Mouse (Mus musculus) kidney, embryonic 16.5 days (tissue): ENCODE measurements around the gene Mterf1b. TPM values are rescaled to one million over a fixed set of nuclear protein-coding genes. Genes with fewer than 3 reads are reported as not detected.
A peak's percentile ranks its signal among the peaks of the same experiment; 100 is the strongest.
"Not testable (repeated sequence)": the region's sequence is repeated elsewhere in the genome, so short reads cannot be mapped to it uniquely, and the experiment has no call there.

Source experiments
- ATAC-seq: fragments of 200-750 bp; cut with Nextera tagmentation; 2 replicates; pipeline ENCODE4 v1.8.0; 2017; ENCODE audit warnings: moderate TSS enrichment; ENCODE audit not compliant: low FRiP score, low TSS enrichment
- H3K27ac ChIP-seq: fragments of 300-500 bp; sonication (generic); 2 replicates; pipeline ENCODE4 v1.5.1; 2014; ENCODE audit warnings: low read length
- H3K27me3 ChIP-seq: fragments of 300-500 bp; sonication (generic); 2 replicates; pipeline ENCODE4 v1.6.1; 2014; ENCODE audit warnings: low read length, control low read depth, mixed read lengths; ENCODE audit not compliant: insufficient read depth
- H3K36me3 ChIP-seq: fragments of 300-500 bp; sonication (generic); 2 replicates; pipeline ENCODE4 v1.6.1; 2014; ENCODE audit warnings: low read length, control low read depth, mixed read lengths; ENCODE audit not compliant: insufficient read depth
- H3K4me1 ChIP-seq: fragments of 300-500 bp; sonication (generic); 2 replicates; pipeline ENCODE4 v1.6.1; 2014; ENCODE audit warnings: low read length, control low read depth, mixed read lengths; ENCODE audit not compliant: insufficient read depth
- H3K4me2 ChIP-seq: fragments of 300-500 bp; sonication (generic); replicated peaks from 2 replicates; pipeline ENCODE4 v1.6.1; 2014; ENCODE audit warnings: low read depth, low read length
- H3K4me3 ChIP-seq: fragments of 300-500 bp; sonication (generic); 2 replicates; pipeline ENCODE4 v1.5.1; 2014; ENCODE audit warnings: mild to moderate bottlenecking, low read length
- H3K9ac ChIP-seq: fragments of 300-500 bp; sonication (generic); replicated peaks from 2 replicates; pipeline ENCODE4 v1.6.1; 2014; ENCODE audit warnings: low read length
- H3K9me3 ChIP-seq: fragments of 300-500 bp; sonication (generic); 2 replicates; pipeline ENCODE4 v1.6.1; 2016; ENCODE audit warnings: low read length, control low read depth
- WGBS: fragments of 180-500 bp; shearing (Covaris S2); extraction: QIAGEN DNeasy Blood & Tissue Kit; methylation state at CpG from one replicate; pipeline ENCODE4 v1.1.7; 2014; 5-methylcytosine and 5-hydroxymethylcytosine counted together
- polyA plus RNA-seq: library from polyadenylated mRNA; unstranded; fragments of >200 nt; fragmentation: Nextera tagmentation; extraction: Ambion mirVana; gene quantifications from 2 replicates; pipeline ENCODE4 v1.2.1, GENCODE M21; 2015

Mterf1b gene
- polyA plus RNA-seq, 1 experiment from 2014 or later: 4.4 TPM

DNA sequence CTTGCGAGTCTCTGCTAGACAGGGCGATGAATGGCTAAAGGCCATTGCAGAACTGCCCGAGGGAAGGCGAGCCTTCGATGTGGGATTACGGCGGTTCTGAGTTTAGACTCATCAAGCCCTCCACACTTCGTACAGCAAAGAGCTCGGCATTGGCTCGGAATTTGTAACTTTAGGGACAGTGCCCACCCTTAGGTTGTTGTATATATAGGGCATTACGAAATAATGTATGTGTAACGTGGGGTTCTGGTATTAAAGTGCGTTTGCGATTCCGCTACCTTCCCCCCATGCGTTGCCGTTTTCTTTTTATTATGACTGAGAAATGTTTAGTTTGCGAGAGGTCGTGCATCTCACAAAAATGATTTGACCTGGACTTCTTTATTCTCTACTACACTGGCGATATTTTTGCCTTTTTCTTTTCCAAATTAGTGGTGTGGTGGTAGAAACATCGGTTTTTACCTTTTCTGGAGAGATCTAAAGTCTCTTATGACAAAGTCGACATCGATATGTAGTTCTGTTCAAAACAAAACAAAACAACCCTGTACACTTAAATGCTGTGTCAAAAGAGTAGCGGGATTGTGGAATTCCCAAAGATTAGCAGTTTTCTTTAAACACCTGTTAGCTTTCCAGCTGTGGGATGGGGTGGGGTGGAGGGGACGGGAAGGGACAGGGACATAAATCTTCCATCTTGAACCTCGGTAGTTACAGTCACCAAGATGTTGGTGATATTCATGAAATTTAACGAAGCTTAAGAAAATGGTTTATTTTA is 497 bp downstream of the Mterf1b start:
- H3K27ac ChIP-seq, H3K36me3 ChIP-seq, H3K4me1 ChIP-seq, H3K9me3 ChIP-seq, H3K27me3 ChIP-seq: not testable (repeated sequence)
- Histone ChIP-seq H3K4me3 (peak overlapping the region; percentile 53), H3K4me2 (peak overlapping the region; percentile 87), H3K9ac (peak overlapping the region; percentile 54; the same call in 1 of the 2 replicates)
- WGBS: 6% methylated on average over 12 of the region's 27 CpGs
- ATAC-seq: peak; percentile 23; the same call in 1 of the 2 replicates

DNA sequence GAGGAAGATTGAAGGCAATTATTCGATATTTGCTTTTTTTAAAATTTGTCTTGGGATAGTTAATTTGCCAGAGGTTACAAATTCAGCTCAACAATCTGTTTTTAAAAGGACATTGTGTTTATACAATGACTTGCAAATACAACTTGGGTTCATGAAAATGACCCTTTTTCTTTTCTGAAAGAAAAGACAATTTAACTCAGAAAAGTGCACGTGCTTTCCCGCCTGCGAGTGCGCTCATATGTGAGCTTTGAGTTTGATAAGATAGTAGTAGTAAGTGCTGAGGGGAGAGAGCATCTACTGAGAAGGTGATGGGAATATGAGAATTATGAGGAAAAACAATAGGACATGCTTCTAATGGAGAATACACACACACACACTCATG is 1.1 kb downstream of the Mterf1b start:
- Histone ChIP-seq H3K27me3 (no peaks in the 10 kb centered on the region), H3K27ac (no peak overlapping the region), H3K9ac (no peak overlapping the region), H3K36me3 (no peaks in the 10 kb centered on the region), H3K4me1 (peaks cover 6% of the 10 kb centered on the region), H3K9me3 (peaks cover 4% of the 10 kb centered on the region; the same call in 1 of the 2 replicates), H3K4me3 (peak overlapping the region; percentile 53), H3K4me2 (peak overlapping the region; percentile 87)
- no peak for ATAC-seq
- WGBS: 87% methylated on average over 5 of the region's 5 CpGs

GRCm38 (mm10) chr5:4194166-4194565 is 2.0 kb downstream of the Mterf1b start:
- no peak overlapping the region for H3K4me2 ChIP-seq
- WGBS: 63% methylated on average over 1 of the region's 1 CpGs
- H3K4me1 ChIP-seq: peaks cover 6% of the 10 kb centered on the region
- peaks cover 4% of the 10 kb centered on the region; the same call in 1 of the 2 replicates for H3K9me3 ChIP-seq
- no peaks in the 10 kb centered on the region for H3K36me3 ChIP-seq
- H3K27me3 ChIP-seq: no peaks in the 10 kb centered on the region
- ATAC-seq: no peak
- H3K27ac ChIP-seq: no peak overlapping the region
- no peak overlapping the region for H3K4me3 ChIP-seq
- H3K9ac ChIP-seq: no peak overlapping the region

DNA sequence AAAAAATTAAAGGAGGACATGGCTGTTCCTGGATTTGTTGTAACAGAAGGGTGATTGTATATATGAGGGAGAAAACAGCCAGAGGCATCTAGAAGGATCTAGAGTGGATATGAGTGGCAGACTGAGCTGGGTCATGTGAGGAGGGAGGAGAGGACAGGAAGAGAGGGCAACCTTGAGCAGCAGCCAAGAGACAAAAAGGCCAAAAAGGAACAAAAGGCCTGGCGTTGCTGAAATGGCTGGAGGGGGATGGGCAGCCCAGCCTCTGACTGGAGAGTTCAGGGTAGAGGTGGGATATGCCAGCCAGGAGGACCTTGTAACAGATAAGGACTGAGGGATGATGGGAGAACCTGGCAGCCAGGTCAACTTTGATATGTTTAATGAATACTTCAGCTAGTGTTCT is 2.9 kb downstream of the Mterf1b start:
- H3K36me3 ChIP-seq: no peaks in the 10 kb centered on the region
- peaks cover 4% of the 10 kb centered on the region; the same call in 1 of the 2 replicates for H3K9me3 ChIP-seq
- H3K27me3 ChIP-seq: no peaks in the 10 kb centered on the region
- no peak overlapping the region for H3K4me2 ChIP-seq
- H3K4me1 ChIP-seq: peaks cover 6% of the 10 kb centered on the region
- no peak overlapping the region for H3K4me3 ChIP-seq
- no peak for ATAC-seq
- 42% methylated on average over 1 of the region's 1 CpGs for WGBS
- no peak overlapping the region for H3K9ac ChIP-seq
- H3K27ac ChIP-seq: no peak overlapping the region

DNA sequence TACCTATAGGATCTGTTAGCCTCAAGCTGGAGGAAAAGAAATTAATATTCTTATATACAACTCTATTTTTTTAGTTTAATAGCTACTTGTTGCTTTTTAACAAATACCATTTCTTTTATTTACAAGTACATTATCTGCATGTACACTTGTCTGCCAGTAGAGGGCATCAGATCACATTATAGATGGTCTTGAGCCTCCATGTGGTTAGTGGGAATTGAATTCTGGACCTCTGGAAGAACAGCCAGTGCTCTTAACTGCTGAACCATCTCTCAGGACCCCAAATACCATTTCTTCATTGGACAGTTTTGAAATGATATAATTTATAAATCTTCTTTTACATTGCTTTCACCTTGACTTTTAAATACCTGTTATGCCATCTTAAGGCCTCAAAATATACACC is 9.2 kb downstream of the Mterf1b start:
- Histone ChIP-seq H3K4me2 (no peak overlapping the region), H3K36me3 (no peaks in the 10 kb centered on the region), H3K4me3 (no peak overlapping the region), H3K9me3 (no peaks in the 10 kb centered on the region), H3K27me3 (no peaks in the 10 kb centered on the region), H3K4me1 (no peaks in the 10 kb centered on the region), H3K27ac (no peak overlapping the region), H3K9ac (no peak overlapping the region)
- ATAC-seq: no peak

DNA sequence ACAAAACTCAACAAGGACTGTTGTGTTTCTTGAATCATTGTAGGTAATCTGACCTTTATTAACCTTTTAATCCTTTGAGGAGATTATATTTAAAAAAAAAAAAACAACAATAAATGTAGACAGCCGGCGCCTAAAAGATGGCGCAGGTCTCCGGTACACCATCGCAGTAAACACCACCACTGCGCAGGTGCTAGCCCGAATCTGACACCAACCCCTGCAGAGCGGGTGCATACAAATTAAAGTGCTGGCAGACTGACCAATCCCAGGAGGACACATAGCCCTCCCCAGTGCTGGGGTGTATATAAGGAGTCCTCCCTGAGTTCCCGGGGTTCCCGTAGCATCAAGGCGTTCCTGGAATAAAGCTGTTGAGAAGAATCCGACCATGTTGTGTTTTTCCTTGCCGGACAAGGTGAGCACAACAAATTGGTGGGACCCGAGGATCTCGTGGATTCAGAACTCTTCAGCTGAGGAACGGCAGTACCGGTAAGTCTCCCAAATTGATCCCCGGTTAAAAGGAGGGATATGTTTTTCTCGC is 10.2 kb downstream of the Mterf1b start:
- not testable (repeated sequence) for H3K4me1 ChIP-seq, H3K9ac ChIP-seq, H3K4me3 ChIP-seq, H3K27ac ChIP-seq, H3K9me3 ChIP-seq, ATAC-seq, H3K27me3 ChIP-seq, H3K36me3 ChIP-seq, H3K4me2 ChIP-seq
- 94% methylated on average over 19 of the region's 19 CpGs for WGBS

DNA sequence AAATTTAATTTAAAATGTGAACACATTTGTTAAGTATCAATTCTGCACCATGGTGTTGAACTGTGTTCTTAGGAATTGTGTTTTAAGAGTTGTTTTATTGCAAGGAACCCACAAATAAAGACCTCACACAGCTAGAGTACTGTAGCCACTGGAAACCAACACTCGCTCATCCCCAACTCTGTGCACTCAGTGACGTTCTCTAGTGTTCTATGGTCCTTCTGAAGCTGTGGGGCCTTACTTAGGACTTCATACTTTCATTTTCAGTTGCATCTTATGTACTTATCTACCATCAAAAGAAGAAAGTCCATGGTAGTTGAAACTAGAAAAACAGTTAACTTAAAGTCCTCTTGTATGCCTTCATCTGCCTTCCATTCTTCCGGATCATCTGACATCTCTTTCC is 17.9 kb downstream of the Mterf1b start:
- H3K36me3 ChIP-seq, H3K27ac ChIP-seq, H3K4me2 ChIP-seq, H3K9me3 ChIP-seq, ATAC-seq, H3K9ac ChIP-seq, H3K4me3 ChIP-seq, H3K27me3 ChIP-seq, H3K4me1 ChIP-seq: not testable (repeated sequence)
- WGBS: 85% methylated on average over 3 of the region's 3 CpGs

DNA sequence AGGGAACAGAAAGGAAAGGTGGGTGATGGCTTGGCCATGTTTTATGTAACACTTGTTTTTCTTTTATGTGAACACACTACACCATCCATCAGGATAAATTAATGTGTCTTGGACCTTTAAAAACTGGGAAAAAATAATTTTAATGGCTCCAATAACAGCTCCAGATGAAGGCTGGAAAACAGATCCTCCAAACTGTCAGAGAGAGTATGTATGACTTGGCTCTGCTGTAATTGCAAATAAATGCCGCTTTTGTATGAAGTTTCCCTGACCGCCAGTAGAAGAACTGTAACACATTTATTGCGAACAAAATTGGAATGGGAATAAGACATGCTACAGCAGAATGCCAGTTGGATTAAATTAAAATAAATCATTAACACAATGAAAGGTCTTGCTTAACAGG is 29.1 kb downstream of the Mterf1b start:
- no peak overlapping the region for H3K4me2 ChIP-seq
- H3K9me3 ChIP-seq: no peaks in the 10 kb centered on the region
- H3K27ac ChIP-seq: no peak overlapping the region
- no peak overlapping the region for H3K9ac ChIP-seq
- no peak for ATAC-seq
- H3K27me3 ChIP-seq: no peaks in the 10 kb centered on the region
- H3K4me1 ChIP-seq: no peaks in the 10 kb centered on the region
- no peak overlapping the region for H3K4me3 ChIP-seq
- H3K36me3 ChIP-seq: no peaks in the 10 kb centered on the region
- 53% methylated on average over 3 of the region's 3 CpGs for WGBS

DNA sequence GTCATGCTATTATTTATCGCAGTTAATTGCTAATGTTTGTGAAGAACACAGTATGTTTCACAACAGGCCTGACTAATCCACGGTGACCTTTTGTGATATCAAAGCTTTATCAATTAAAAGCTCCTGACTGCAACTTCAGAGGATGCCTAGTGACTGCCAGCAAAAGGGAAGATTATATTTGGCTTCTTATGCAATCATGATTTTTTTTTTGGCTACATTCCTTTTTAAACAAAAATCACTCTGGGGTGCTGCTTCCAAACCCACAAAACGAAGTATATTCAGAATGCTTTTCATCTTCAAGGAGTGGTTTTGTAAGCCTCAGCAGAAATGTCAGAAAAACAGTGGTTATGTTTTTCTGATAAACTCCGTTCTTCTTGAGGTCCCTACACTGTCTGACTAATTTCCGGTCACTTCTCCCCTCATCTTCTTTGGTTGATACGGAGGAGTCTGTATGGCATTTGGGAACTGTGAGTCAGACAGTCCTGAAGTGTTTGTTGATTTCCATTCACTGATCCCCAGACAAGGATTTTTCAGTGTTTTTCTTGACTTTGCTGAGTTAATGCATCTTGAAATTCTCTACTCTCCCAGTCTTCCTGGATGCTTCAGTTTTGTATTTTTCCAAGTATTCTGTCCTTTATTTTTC is 29.9 kb downstream of the Mterf1b start:
- Histone ChIP-seq H3K4me2 (no peak overlapping the region), H3K27me3 (no peaks in the 10 kb centered on the region), H3K4me1 (no peaks in the 10 kb centered on the region), H3K9me3 (no peaks in the 10 kb centered on the region), H3K9ac (no peak overlapping the region), H3K4me3 (no peak overlapping the region), H3K27ac (no peak overlapping the region), H3K36me3 (no peaks in the 10 kb centered on the region)
- 66% methylated on average over 6 of the region's 6 CpGs for WGBS
- ATAC-seq: no peak

- Histone ChIP-seq H3K27ac (no peak overlapping the region), H3K36me3 (no peaks in the 10 kb centered on the region), H3K4me1 (no peaks in the 10 kb centered on the region), H3K9ac (no peak overlapping the region), H3K4me2 (no peak overlapping the region), H3K27me3 (no peaks in the 10 kb centered on the region), H3K9me3 (no peaks in the 10 kb centered on the region), H3K4me3 (no peak overlapping the region)
- no peak for ATAC-seq
- 78% methylated on average over 2 of the region's 2 CpGs for WGBS
Measured at GRCm38 (mm10) chr5:4232163-4232562, 40.0 kb downstream of the Mterf1b start.
